Mouse (Mus musculus) spleen, adult 2 months (tissue): ENCODE data around the gene Tubal3.

Source experiments
- CTCF ChIP-seq: fragments of 200-500 bp; IDR thresholded peaks from 2 replicates; pipeline ENCODE4 v1.5.1; 2011; ENCODE audit warnings: mild to moderate bottlenecking, inconsistent platforms; ENCODE audit not compliant: insufficient read depth, insufficient read length, insufficient replicate concordance; ENCODE audit errors: extremely low read depth
- POLR2A ChIP-seq: fragments of 200-500 bp; IDR thresholded peaks from 2 replicates; pipeline ENCODE4 v1.6.1; 2011; ENCODE audit warnings: low read depth, low read length, inconsistent platforms

GRCm38 (mm10) chr13:3951198-3951914 is 33.3 kb downstream of the Tubal3 start:
- no peak for TF ChIP-seq CTCF
- no peak for TF ChIP-seq POLR2A
